Mouse (Mus musculus): Measurements from ENCODE around the gene Notch1. TPM values are rescaled to one million over a fixed set of nuclear protein-coding genes. Genes with fewer than 3 reads are reported as not detected.

The Notch1 gene
- 1 to 10 TPM; 7.0 to 9.2 TPM for total RNA-seq (2021)
- long read RNA-seq, experiment 1, partial matches to known transcripts, result 0 of 1 reads
- long read RNA-seq, experiment 1, other reads (novel, unspliced or antisense), result 1 of 1 reads
- long read RNA-seq, experiment 2, partial matches to known transcripts, result 1 of 3 reads
- long read RNA-seq, experiment 2, other reads (novel, unspliced or antisense), result 2 of 3 reads

- DNase-seq, result peak; percentile 63
Measured at GRCm38 (mm10) chr2:26516275-26516674, at the start of gene Notch1. Gene Notch1 (minus strand): TSS chr2:26516663.

DNA sequence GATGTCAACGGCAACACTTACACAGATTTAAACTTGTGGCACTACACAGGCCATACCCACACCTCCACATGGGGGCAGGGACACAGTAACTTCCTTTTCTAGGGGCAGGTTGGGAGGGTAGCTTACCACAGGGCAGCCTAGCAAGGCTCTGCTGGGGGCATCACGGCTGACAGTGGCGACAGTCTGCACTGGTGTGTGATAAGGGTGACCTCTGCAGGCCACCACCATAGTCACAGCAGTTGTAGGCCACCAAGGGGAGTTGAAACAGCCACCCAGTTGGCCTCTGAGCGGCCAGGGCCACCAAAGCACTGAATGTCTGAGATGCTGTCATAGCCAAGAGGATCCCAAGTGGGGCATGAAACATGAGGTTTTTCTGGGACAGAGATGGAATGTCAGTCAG, 49.8 kb upstream of the Notch1 start:
- DNase-seq, result peak; percentile 57

DNA sequence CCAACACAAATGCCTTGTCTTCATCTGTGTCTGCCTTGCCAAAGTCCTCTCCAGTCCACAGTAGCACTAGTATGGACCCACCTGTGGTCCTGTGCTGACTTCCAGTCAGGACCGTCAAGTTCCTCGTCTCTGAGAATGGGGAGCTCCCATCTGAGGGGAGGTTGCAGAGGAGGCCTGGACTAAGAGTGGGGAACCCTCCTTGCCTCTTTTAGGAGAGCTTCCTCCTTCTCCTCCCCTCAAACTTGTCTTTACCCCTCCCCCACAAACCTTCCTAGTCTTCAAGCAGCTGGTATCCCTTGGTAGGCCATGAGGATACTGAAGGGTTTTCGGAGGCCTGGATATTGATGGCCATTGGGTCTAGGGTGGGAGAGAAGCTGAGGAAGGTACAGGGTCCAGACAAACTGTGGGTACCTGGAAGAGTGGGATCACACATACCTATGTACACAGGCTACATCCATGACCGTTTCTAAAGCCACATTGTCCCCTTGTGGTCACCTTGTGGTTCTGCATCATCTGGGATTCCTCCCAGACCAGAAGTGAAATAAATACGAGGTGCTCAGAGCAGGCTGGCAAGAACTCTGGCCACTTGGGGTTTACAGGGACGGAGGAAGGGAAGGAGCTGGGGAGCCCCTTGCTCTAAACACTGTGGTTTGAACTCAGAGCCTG, 45.0 kb upstream of the Notch1 start:
- no peak for DNase-seq

- no peak for DNase-seq
Measured at GRCm38 (mm10) chr2:26560506-26560905, 44.0 kb upstream of the Notch1 start.

- DNase-seq, result no peak
Measured at GRCm38 (mm10) chr2:26556535-26556993, 40.1 kb upstream of the Notch1 start.

- peak; percentile 60 for DNase-seq
Measured at GRCm38 (mm10) chr2:26555076-26555475, 38.6 kb upstream of the Notch1 start.

DNA sequence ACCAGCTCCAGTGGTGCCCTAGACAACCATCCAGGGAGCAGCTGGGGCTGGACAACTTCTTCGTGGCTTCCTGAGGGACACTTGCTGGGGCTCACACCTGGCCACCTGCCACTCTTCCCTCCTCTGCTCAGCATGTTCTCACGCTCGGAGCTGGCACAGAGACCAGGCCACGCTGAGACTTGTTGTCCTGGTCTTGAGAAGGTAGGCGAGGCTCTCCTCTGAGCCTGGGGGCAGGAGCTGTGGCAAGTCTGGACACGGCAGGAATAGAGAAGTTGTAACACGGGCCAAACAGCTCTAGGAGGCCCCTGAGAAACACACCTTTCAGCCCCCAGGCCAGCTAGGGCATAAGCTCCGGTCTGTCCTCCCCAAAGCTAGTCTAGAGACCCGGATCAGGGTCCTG, 37.4 kb upstream of the Notch1 start:
- DNase-seq, result no peak

- no peak for DNase-seq
Measured at GRCm38 (mm10) chr2:26552066-26552465, 35.6 kb upstream of the Notch1 start.

GRCm38 (mm10) chr2:26551446-26551845, 35.0 kb upstream of the Notch1 start:
- DNase-seq, result no peak

GRCm38 (mm10) chr2:26550777-26551176, 34.3 kb upstream of the Notch1 start:
- DNase-seq, result no peak

- DNase-seq, result no peak
Measured at GRCm38 (mm10) chr2:26550205-26550604, 33.7 kb upstream of the Notch1 start.

- DNase-seq, result no peak
Measured at GRCm38 (mm10) chr2:26549801-26550200, 33.3 kb upstream of the Notch1 start.

DNA sequence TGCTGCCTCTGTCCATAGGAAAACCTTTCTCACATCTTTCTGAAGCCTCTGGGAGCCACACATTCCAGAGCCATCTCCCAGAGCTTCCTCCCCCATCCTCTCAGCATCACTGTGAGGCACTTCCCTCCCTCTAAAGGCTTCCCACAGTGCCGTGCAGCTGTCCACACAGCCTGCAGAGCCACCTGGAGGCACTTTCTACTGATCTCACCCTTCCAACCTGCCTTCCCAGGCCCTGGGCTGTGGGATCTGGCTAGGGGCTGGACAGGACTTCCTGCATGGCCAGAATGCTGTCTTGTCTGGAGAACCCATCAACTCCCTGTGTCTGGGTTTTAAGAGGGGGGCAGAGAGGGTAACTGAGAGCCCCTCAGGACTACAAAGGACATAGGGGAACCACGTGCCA, 31.0 kb upstream of the Notch1 start:
- DNase-seq, result no peak

DNA sequence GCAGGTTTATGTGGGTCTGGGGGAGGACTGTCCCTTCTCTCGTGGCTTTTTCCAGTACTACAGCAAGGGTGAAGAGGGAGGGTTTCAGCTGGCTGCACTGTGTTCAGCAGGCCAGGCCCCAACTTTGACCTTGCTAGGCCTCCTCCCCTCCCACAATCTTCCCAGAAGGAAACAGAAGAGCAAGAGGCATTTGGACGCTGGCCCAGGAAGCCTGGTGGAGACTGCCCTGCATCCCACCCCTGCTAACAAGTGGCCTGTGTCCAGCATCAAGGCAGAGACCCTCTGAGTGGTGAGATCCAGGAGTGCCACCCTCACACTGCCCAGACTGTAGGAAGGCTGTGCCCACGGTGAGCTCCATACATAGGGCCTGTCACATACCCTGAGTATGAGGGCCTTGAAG, 27.8 kb upstream of the Notch1 start:
- DNase-seq, result no peak

DNA sequence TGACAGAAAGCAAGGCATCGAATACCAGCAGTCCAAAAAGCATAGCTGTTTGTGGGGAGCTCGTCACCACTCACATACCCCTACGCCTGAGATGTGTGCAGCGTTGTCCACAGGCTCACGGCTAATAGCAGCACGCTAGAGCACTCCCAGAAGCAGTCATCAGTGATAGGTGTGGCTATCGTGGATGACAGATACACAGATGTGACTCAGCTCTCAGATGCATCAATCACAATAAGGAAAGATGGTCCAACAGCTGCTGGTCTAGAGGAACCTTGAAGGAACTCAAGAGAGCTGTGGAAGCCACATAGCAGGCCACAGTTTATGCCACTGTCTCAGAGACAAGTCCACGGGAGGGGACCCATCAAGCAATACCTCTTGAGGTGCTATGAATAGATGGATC, 27.3 kb upstream of the Notch1 start:
- DNase-seq, result no peak

- DNase-seq, result no peak
Measured at GRCm38 (mm10) chr2:26543155-26543554, 26.7 kb upstream of the Notch1 start.

DNA sequence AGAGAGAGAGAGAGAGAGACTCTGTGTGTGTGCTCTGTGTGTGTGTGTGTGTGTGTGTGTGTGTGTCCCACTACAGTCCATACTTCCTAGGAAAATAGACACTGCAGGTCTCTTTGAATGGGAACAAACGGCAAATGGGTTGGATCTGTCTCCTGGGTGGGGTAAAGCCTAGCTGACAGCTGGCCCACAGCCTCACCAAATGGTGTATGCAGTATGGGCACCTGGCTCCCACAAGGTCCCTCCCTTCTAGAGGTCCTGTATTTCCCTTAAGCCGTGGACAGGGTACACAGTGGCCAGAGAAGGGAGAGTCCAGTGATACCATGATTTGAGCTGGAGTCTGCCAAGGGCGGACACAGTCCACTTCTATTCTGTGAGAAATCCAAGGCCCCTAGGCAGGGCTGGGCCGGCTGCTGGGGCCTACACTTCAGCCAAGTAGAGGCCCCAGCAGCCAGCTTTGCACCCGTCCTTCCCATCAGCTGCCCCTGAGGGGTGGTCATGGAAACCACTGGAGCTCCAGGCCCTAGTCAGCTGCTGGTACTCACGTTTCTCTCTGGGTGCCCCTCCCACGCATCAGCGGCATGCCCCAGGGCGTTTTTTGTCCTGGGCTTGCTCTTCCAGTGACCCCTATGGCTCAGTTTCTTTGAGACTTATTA, 24.9 kb upstream of the Notch1 start:
- no peak for DNase-seq

- DNase-seq, result no peak
Measured at GRCm38 (mm10) chr2:26540721-26541120, 24.3 kb upstream of the Notch1 start.

DNA sequence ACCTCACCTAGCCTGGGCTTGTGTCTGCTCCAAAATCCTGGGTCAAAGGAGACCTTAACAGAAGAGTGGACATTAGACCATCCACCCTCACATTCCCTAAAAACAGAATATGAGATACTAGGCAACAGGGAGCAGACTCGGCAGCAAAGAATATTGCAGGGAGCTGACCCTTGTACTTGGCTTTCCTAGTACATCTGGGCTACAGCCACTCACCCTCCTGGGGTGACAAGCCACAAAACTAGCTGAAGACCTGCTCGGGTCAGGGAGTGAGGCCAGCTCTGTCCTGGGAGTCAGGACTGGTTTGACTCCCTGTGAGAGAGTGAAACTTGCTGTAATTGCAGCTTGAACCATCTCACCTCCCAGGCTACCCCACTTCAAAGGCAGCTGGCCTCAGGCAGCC, 23.1 kb upstream of the Notch1 start:
- DNase-seq, result no peak

DNA sequence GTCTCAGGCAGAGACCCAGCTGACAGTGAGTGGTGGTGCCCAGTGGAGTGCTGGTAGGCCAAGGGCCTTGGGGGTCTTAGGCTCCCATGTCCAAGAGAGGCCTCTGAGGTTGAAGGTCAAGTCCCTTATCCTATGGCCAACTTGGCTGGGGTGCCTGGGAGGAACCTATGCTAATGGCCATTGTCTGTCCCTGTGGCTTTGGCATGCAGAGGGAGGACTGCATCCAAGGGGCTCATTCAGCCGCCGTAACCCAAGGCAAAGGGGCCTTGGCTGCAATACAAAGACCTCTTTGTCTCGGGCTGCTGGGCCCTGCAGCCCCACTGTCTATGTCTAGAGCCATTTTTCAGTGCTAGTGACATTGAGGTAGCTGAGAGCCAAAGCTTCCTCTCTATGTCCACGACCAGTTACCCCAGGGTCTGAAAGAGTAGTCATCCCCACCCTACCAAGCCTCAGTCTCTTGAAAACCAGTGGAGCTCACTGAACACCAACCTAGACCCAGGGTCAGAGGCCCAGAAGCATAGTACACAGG, 19.1 kb upstream of the Notch1 start:
- DNase-seq, result no peak

- DNase-seq, result peak; percentile 72
Measured at GRCm38 (mm10) chr2:26534616-26535015, 18.2 kb upstream of the Notch1 start.

DNA sequence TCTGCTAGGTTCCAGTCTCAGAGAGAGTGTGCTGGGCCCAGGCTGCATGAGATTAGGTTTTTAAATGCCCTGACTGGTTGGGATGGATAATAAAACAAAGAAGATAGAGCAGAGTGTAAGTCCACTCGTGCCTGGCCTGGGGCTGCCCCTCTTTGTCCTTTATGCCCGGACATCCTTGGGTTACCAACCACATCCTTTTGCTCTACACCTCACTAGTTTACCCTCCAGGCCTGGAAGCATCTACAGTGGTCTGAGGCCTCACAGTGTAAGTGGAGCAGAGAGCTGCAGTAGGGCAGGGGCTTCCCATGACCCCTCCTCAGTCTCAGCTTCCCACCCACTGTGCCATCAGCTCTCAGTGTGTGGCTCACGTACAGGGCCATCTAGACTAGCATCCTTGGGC, 17.7 kb upstream of the Notch1 start:
- DNase-seq, result no peak

DNA sequence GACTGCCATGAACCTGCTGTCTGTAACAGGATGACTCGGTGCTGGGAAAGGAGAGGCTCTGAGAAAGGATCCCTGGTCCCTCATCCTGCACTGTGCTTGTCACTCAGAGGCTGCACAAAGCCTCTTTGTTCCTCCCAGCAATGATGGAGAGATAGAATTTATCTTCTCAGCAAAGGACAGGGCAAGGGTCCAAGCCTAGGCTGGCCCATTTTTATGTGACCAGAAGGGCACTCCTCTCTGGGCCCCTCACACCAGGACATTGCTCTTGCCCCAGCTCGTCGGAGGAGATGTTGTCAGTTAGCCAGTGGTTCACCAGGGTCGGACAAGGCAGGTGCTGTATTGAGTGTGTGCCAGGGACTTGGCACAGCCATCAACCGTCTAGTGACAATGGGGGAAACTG, 16.8 kb upstream of the Notch1 start:
- no peak for DNase-seq

Data from gastrocnemius, postnatal 25 days (tissue).